ENCODE assay signal across 25 mouse cellular contexts in genomic region chr11:90110170-90110569, GRCm38 (mm10).
DNase-seq lines count a peak whose midpoint lies in the region; ATAC-seq and TF ChIP-seq lines count a peak whose summit lies in the region.
"Had no signal": no experiment of that assay in that cellular context is flagged by ENCODE, and none has a peak within 500 bp of the region (broad histone marks: within the 10 kb centered on the region; RNA-seq: fewer than 3 reads in every experiment).

No protein-coding gene starts in this region.

- TF ChIP-seq POLR2A in heart, adult 2 months (IDR thresholded peaks at IDR 0.05; ENCODE audit: insufficient read depth, low read depth, low read length), result no peak

- intact Hi-C loops in heart, adult 2 months (cut with DNase I), result no loop called here

- no peaks in the 10 kb centered on the region for H3K79me2 ChIP-seq in heart, adult 2 months (replicated peaks; ENCODE audit: control insufficient read depth, insufficient read depth, low read length)

- DNase-seq in heart, adult 11 months, result peak; percentile 72
- DNase-seq in heart, adult 2 months, result no peak
- peak; percentile 35 for DNase-seq in lung, postnatal 10 days
- no peak for DNase-seq in lung, postnatal 25 days (ENCODE audit: low spot score)
- DNase-seq in neural tube, embryonic 11.5 days (ENCODE audit: low spot score), result no peak
- DNase-seq in neural tube, embryonic 10.5 days (ENCODE audit: extremely low spot score, low spot score), result no peak
- no peak for DNase-seq in urinary bladder, postnatal 4 days (ENCODE audit: low spot score in 2 of 2)
- DNase-seq: adrenal gland, adult 8-10 months; B cell, adult 2 months; cerebellum, adult 8-10 months; cerebellum, postnatal 25 days; gastrocnemius, adult 2 months; gastrocnemius, postnatal 36 days; heart, postnatal 10 days; kidney, adult 11 months; kidney, postnatal 25 days; liver; lung, embryonic 14.5 days; thymus, adult 2 months; thymus, postnatal 36 days had no signal

- ATAC-seq in neural tube, embryonic 11.5 days (ENCODE audit: insufficient read depth, low FRiP score, low TSS enrichment), result peak; percentile 32
- ATAC-seq: inflammation-experienced regulatory T-cells, adult 6 months had no signal

- H3K4me1 ChIP-seq in heart, adult 2 months (ENCODE audit: control insufficient read depth, insufficient read depth, low read length), result peaks cover 6% of the 10 kb centered on the region
- H3K4me1 ChIP-seq in neural tube, embryonic 11.5 days (ENCODE audit: control insufficient read depth, insufficient read depth, low read length), result no peaks in the 10 kb centered on the region; the same call in 1 of the 2 replicates

- TF ChIP-seq EP300 in heart, adult 2 months (IDR thresholded peaks at IDR 0.05; ENCODE audit: insufficient read depth, low read depth, low read length), result no peak

- H3K9me3 ChIP-seq in neural tube, embryonic 11.5 days (ENCODE audit: control insufficient read depth, low read length), result no peaks in the 10 kb centered on the region
- H3K9me3 ChIP-seq: heart, embryonic 13.5 days; kidney, embryonic 15.5 days; neural tube, embryonic 13.5 days had no signal

- H3K36me3 ChIP-seq in heart, adult 2 months (ENCODE audit: control insufficient read depth, insufficient read depth, low read length), result peaks cover 10% of the 10 kb centered on the region
- no peaks in the 10 kb centered on the region for H3K36me3 ChIP-seq in neural tube, embryonic 11.5 days (ENCODE audit: control insufficient read depth, insufficient read depth, low read length)
- H3K36me3 ChIP-seq: heart, embryonic 13.5 days; kidney, embryonic 15.5 days; neural tube, embryonic 13.5 days had no signal

- H3K4me2 ChIP-seq in neural tube, embryonic 11.5 days (ENCODE audit: low read depth), result no peak overlapping the region
- H3K4me2 ChIP-seq: heart, embryonic 13.5 days; kidney, embryonic 15.5 days; lung, embryonic 14.5 days; neural tube, embryonic 13.5 days had no signal

- no peak overlapping the region for H3K9ac ChIP-seq in heart, adult 2 months (ENCODE audit: low read depth, low read length)
- H3K9ac ChIP-seq in neural tube, embryonic 11.5 days (ENCODE audit: low read length), result no peak overlapping the region
- H3K9ac ChIP-seq: heart, embryonic 13.5 days; kidney, embryonic 15.5 days; liver, embryonic 14.5 days; lung, embryonic 14.5 days; neural tube, embryonic 13.5 days had no signal

- H3K4me3 ChIP-seq in heart, adult 2 months, result no peak overlapping the region
- no peak overlapping the region for H3K4me3 ChIP-seq in neural tube, embryonic 11.5 days (ENCODE audit: low read depth, low read length)
- H3K4me3 ChIP-seq: gastrocnemius, adult 2 months; heart, embryonic 13.5 days; kidney, embryonic 15.5 days; neural tube, embryonic 13.5 days had no signal

- no peak for TF ChIP-seq CTCF in heart, adult 2 months (IDR thresholded peaks at IDR 0.05)

- 72% methylated on average over 3 of the region's 3 CpGs for WGBS in heart, adult 2 months
- WGBS in neural tube, embryonic 11.5 days, result 54% methylated on average over 3 of the region's 3 CpGs

- H3K27me3 ChIP-seq in heart, adult 2 months (ENCODE audit: control insufficient read depth, insufficient read depth, low read length), result no peaks in the 10 kb centered on the region
- H3K27me3 ChIP-seq in neural tube, embryonic 11.5 days (ENCODE audit: control insufficient read depth, insufficient read depth, low read length), result no peaks in the 10 kb centered on the region
- H3K27me3 ChIP-seq: heart, embryonic 13.5 days; kidney, embryonic 15.5 days; neural tube, embryonic 13.5 days had no signal

- H3K27ac ChIP-seq in heart, adult 2 months, result no peak overlapping the region
- 0 out of 2 replicates have a peak overlapping the region, but pooled peaks have one; percentile 10 for H3K27ac ChIP-seq in neural tube, embryonic 11.5 days (ENCODE audit: low read depth, low read length)
- H3K27ac ChIP-seq: gastrocnemius, adult 2 months; heart, embryonic 13.5 days; kidney, embryonic 15.5 days; liver, embryonic 14.5 days; neural tube, embryonic 13.5 days had no signal

Comparison
In these comparisons a context has a peak if more than half of its experiments do, and no peak if none do; other contexts are left out.
1. DNase-seq: peak in heart, adult 11 months (single experiment) and lung, postnatal 10 days (single experiment); none in heart, adult 2 months (0 of 2), lung, postnatal 25 days (single experiment), neural tube, embryonic 11.5 days (single experiment), neural tube, embryonic 10.5 days (single experiment) and urinary bladder, postnatal 4 days (0 of 2).